Mouse (Mus musculus) liver, embryonic 14.5 days (tissue): ENCODE measurements around the gene Cct8l1.

ENCODE experiments used
- CTCF ChIP-seq: IDR thresholded peaks from 2 replicates; pipeline ENCODE4 v1.5.1; 2016; ENCODE audit warnings: antibody characterized with exemption, low read depth, control low read depth
- EP300 ChIP-seq: IDR thresholded peaks from 2 replicates; pipeline ENCODE4 v1.6.1; 2016; ENCODE audit warnings: antibody characterized with exemption, low read depth

DNA sequence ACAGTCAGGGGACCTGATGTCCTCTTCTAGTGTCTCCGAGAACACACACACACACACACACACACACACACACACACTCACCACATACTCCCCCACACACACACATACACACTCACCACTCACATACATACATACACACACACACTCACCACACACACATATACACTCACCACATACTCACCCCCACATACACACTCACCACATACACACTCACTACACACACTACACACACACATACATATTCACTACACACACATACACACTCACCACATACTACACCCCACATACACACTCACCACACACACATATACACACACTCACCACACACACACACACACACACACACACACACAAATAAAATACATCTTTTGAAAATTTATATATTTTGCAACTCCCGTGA lies 31.0 kb downstream of the Cct8l1 start:
- TF ChIP-seq CTCF = no peak
- TF ChIP-seq EP300 = no peak
